Mouse (Mus musculus): Measurements from ENCODE around the gene Loxl1. TPM values are rescaled to one million over a fixed set of nuclear protein-coding genes. Genes with fewer than 3 reads are reported as not detected.
A peak's percentile ranks its signal among the peaks of the same experiment; 100 is the strongest.

Gene Loxl1
- total and polyA plus RNA-seq, 2 experiments from 2014 or later, result 7.0 to 10.6 TPM

- H3K4me2 ChIP-seq (ENCODE audit: low read depth, low read length, poor library complexity, severe bottlenecking), result no peak overlapping the region
- H3K27ac ChIP-seq (ENCODE audit: low read depth, low read length), result no peak overlapping the region
- TF ChIP-seq CTCF (IDR thresholded peaks at IDR 0.05), result no peak
- no peak for ATAC-seq (ENCODE audit: low FRiP score)
- no peaks in the 10 kb centered on the region for H3K9me3 ChIP-seq (ENCODE audit: low read length)
- no peak overlapping the region for H3K4me3 ChIP-seq (ENCODE audit: low read depth, low read length)
- WGBS, result 62% methylated on average over 4 of the region's 4 CpGs
- no peaks in the 10 kb centered on the region for H3K27me3 ChIP-seq (ENCODE audit: insufficient read depth, low read length)
- no peaks in the 10 kb centered on the region for H3K36me3 ChIP-seq (ENCODE audit: insufficient read depth, low read length)
- no peak overlapping the region for H3K9ac ChIP-seq (replicated peaks; ENCODE audit: low read length, poor library complexity, severe bottlenecking)
- no peak for DNase-seq (ENCODE audit: low spot score)
- H3K4me1 ChIP-seq (ENCODE audit: insufficient read depth, low read length), result no peaks in the 10 kb centered on the region; the same call in 1 of the 2 replicates
Observed at GRCm38 (mm10) chr9:58278821-58279723, 33.9 kb downstream of the Loxl1 start.

- WGBS, result 89% methylated on average over 4 of the region's 4 CpGs
- no peaks in the 10 kb centered on the region for H3K27me3 ChIP-seq (ENCODE audit: insufficient read depth, low read length)
- H3K27ac ChIP-seq (ENCODE audit: low read depth, low read length), result no peak overlapping the region
- no peak for TF ChIP-seq CTCF (IDR thresholded peaks at IDR 0.05)
- H3K4me1 ChIP-seq (ENCODE audit: insufficient read depth, low read length), result no peaks in the 10 kb centered on the region; the same call in 1 of the 2 replicates
- no peak overlapping the region for H3K4me3 ChIP-seq (ENCODE audit: low read depth, low read length)
- no peaks in the 10 kb centered on the region for H3K36me3 ChIP-seq (ENCODE audit: insufficient read depth, low read length)
- no peak for DNase-seq (ENCODE audit: low spot score)
- H3K4me2 ChIP-seq (ENCODE audit: low read depth, low read length, poor library complexity, severe bottlenecking), result no peak overlapping the region
- ATAC-seq (ENCODE audit: low FRiP score), result no peak
- H3K9ac ChIP-seq (replicated peaks; ENCODE audit: low read length, poor library complexity, severe bottlenecking), result no peak overlapping the region
- H3K9me3 ChIP-seq (ENCODE audit: low read length), result no peaks in the 10 kb centered on the region
Observed at GRCm38 (mm10) chr9:58278313-58278712, 34.7 kb downstream of the Loxl1 start.

GRCm38 (mm10) chr9:58276346-58276745 lies 36.6 kb downstream of the Loxl1 start:
- no peaks in the 10 kb centered on the region; the same call in 1 of the 2 replicates for H3K4me1 ChIP-seq (ENCODE audit: insufficient read depth, low read length)
- no peak for ATAC-seq (ENCODE audit: low FRiP score)
- WGBS, result 66% methylated on average over 5 of the region's 5 CpGs
- DNase-seq (ENCODE audit: low spot score), result no peak
- no peak overlapping the region for H3K9ac ChIP-seq (replicated peaks; ENCODE audit: low read length, poor library complexity, severe bottlenecking)
- H3K4me2 ChIP-seq (ENCODE audit: low read depth, low read length, poor library complexity, severe bottlenecking), result no peak overlapping the region
- no peak overlapping the region for H3K27ac ChIP-seq (ENCODE audit: low read depth, low read length)
- TF ChIP-seq CTCF (IDR thresholded peaks at IDR 0.05), result no peak
- no peaks in the 10 kb centered on the region for H3K36me3 ChIP-seq (ENCODE audit: insufficient read depth, low read length)
- H3K4me3 ChIP-seq (ENCODE audit: low read depth, low read length), result no peak overlapping the region
- no peaks in the 10 kb centered on the region for H3K27me3 ChIP-seq (ENCODE audit: insufficient read depth, low read length)
- H3K9me3 ChIP-seq (ENCODE audit: low read length), result no peaks in the 10 kb centered on the region

- Histone ChIP-seq H3K4me2 (ENCODE audit: low read depth, low read length, poor library complexity, severe bottlenecking) (no peak overlapping the region), H3K9me3 (ENCODE audit: low read length) (no peaks in the 10 kb centered on the region), H3K4me1 (ENCODE audit: insufficient read depth, low read length) (no peaks in the 10 kb centered on the region; the same call in 1 of the 2 replicates), H3K9ac (replicated peaks; ENCODE audit: low read length, poor library complexity, severe bottlenecking) (no peak overlapping the region), H3K27ac (ENCODE audit: low read depth, low read length) (no peak overlapping the region), H3K27me3 (ENCODE audit: insufficient read depth, low read length) (no peaks in the 10 kb centered on the region), H3K36me3 (ENCODE audit: insufficient read depth, low read length) (no peaks in the 10 kb centered on the region), H3K4me3 (ENCODE audit: low read depth, low read length) (no peak overlapping the region)
- ATAC-seq (ENCODE audit: low FRiP score), result no peak
- 89% methylated on average over 3 of the region's 3 CpGs for WGBS
- no peak for TF ChIP-seq CTCF (IDR thresholded peaks at IDR 0.05)
- no peak for DNase-seq (ENCODE audit: low spot score)
Observed at GRCm38 (mm10) chr9:58275797-58276196, 37.2 kb downstream of the Loxl1 start.

- 41% methylated on average over 8 of the region's 8 CpGs for WGBS
- no peak overlapping the region for H3K4me3 ChIP-seq (ENCODE audit: low read depth, low read length)
- no peaks in the 10 kb centered on the region for H3K27me3 ChIP-seq (ENCODE audit: insufficient read depth, low read length)
- H3K9me3 ChIP-seq (ENCODE audit: low read length), result no peaks in the 10 kb centered on the region
- no peak for TF ChIP-seq CTCF (IDR thresholded peaks at IDR 0.05)
- no peaks in the 10 kb centered on the region for H3K36me3 ChIP-seq (ENCODE audit: insufficient read depth, low read length)
- no peaks in the 10 kb centered on the region; the same call in 1 of the 2 replicates for H3K4me1 ChIP-seq (ENCODE audit: insufficient read depth, low read length)
- ATAC-seq (ENCODE audit: low FRiP score) (no peak), DNase-seq (ENCODE audit: low spot score) (peak; percentile 24)
- H3K9ac ChIP-seq (replicated peaks; ENCODE audit: low read length, poor library complexity, severe bottlenecking), result no peak overlapping the region
- no peak overlapping the region for H3K4me2 ChIP-seq (ENCODE audit: low read depth, low read length, poor library complexity, severe bottlenecking)
- no peak overlapping the region for H3K27ac ChIP-seq (ENCODE audit: low read depth, low read length)
Observed at GRCm38 (mm10) chr9:58275115-58275774, 37.7 kb downstream of the Loxl1 start.

GRCm38 (mm10) chr9:58274626-58275025 lies 38.4 kb downstream of the Loxl1 start:
- Histone ChIP-seq H3K27ac (ENCODE audit: low read depth, low read length) (no peak overlapping the region), H3K4me3 (ENCODE audit: low read depth, low read length) (no peak overlapping the region), H3K4me1 (ENCODE audit: insufficient read depth, low read length) (no peaks in the 10 kb centered on the region), H3K27me3 (ENCODE audit: insufficient read depth, low read length) (no peaks in the 10 kb centered on the region), H3K4me2 (ENCODE audit: low read depth, low read length, poor library complexity, severe bottlenecking) (no peak overlapping the region), H3K9ac (replicated peaks; ENCODE audit: low read length, poor library complexity, severe bottlenecking) (no peak overlapping the region), H3K36me3 (ENCODE audit: insufficient read depth, low read length) (no peaks in the 10 kb centered on the region), H3K9me3 (ENCODE audit: low read length) (no peaks in the 10 kb centered on the region)
- DNase-seq (ENCODE audit: low spot score) (no peak), ATAC-seq (ENCODE audit: low FRiP score) (no peak)
- TF ChIP-seq CTCF (IDR thresholded peaks at IDR 0.05), result no peak
- WGBS, result 53% methylated on average over 3 of the region's 3 CpGs
